Mouse (Mus musculus) forebrain, embryonic 12.5 days (tissue): ENCODE results near the gene Aacs. TPM values are rescaled to one million over a fixed set of nuclear protein-coding genes. Genes with fewer than 3 reads are reported as not detected.
A peak's percentile ranks its signal among the peaks of the same experiment; 100 is the strongest.
"Not testable (repeated sequence)": the region's sequence is repeated elsewhere in the genome, so short reads cannot be mapped to it uniquely, and the experiment has no call there.

Experiments
- ATAC-seq: fragments of 200-750 bp; cut with Nextera tagmentation; 2 replicates; pipeline ENCODE4 v1.8.0; 2017; ENCODE audit warnings: moderate TSS enrichment; ENCODE audit not compliant: low FRiP score
- H3K27ac ChIP-seq: fragments of 300-500 bp; sonication (generic); 2 replicates; pipeline ENCODE4 v1.5.1; 2016; ENCODE audit warnings: mild to moderate bottlenecking
- H3K27me3 ChIP-seq: fragments of 300-500 bp; sonication (generic); 2 replicates; pipeline ENCODE4 v1.6.1; 2016; ENCODE audit warnings: mild to moderate bottlenecking
- H3K36me3 ChIP-seq: fragments of 300-500 bp; sonication (generic); replicated peaks from 2 replicates; pipeline ENCODE4 v1.6.1; 2016; ENCODE audit warnings: mild to moderate bottlenecking
- H3K4me1 ChIP-seq: fragments of 300-500 bp; sonication (generic); 2 replicates; pipeline ENCODE4 v1.6.1; 2016
- H3K4me2 ChIP-seq: fragments of 300-500 bp; sonication (generic); 2 replicates; pipeline ENCODE4 v1.6.1; 2016; ENCODE audit warnings: mild to moderate bottlenecking, moderate library complexity
- H3K4me3 ChIP-seq: fragments of 300-500 bp; sonication (generic); replicated peaks from 2 replicates; pipeline ENCODE4 v1.5.1; 2016; ENCODE audit warnings: mild to moderate bottlenecking
- H3K9ac ChIP-seq: fragments of 300-500 bp; sonication (generic); 2 replicates; pipeline ENCODE4 v1.6.1; 2016; ENCODE audit warnings: mild to moderate bottlenecking
- H3K9me3 ChIP-seq: fragments of 300-500 bp; sonication (generic); 2 replicates; pipeline ENCODE4 v1.6.1; 2016
- WGBS: fragments of 180-500 bp; shearing (Covaris S2); methylation state at CpG from one replicate; pipeline ENCODE4 v1.1.7; 2016; 5-methylcytosine and 5-hydroxymethylcytosine counted together
- polyA plus RNA-seq: library from polyadenylated mRNA; unstranded; fragments of >200 nt; fragmentation: Nextera tagmentation; extraction: Ambion mirVana; gene quantifications from 2 replicates; pipeline ENCODE4 v1.2.1, GENCODE M21; 2016

The Aacs gene
- 54.8 and 62.3 TPM in 2 replicates for polyA plus RNA-seq

GRCm38 (mm10) chr5:125475601-125476285, at the start of gene Aacs:
TSS of gene Aacs (plus strand) at chr5:125475814.
- peak within 1 kb of the TSS; percentile 91 for H3K4me2 ChIP-seq
- under 1% methylated on average over 60 of the region's 60 CpGs for WGBS
- peak; percentile 92 for ATAC-seq

GRCm38 (mm10) chr5:125426343-125426742, 49.3 kb upstream of the Aacs start:
- H3K4me2 ChIP-seq, result no peak overlapping the region
- H3K36me3 ChIP-seq, result peaks cover 100% of the 10 kb centered on the region
- no peaks in the 10 kb centered on the region for H3K9me3 ChIP-seq
- H3K4me1 ChIP-seq, result no peaks in the 10 kb centered on the region
- no peak overlapping the region for H3K4me3 ChIP-seq
- no peaks in the 10 kb centered on the region for H3K27me3 ChIP-seq
- no peak overlapping the region for H3K9ac ChIP-seq
- WGBS, result 92% methylated on average over 10 of the region's 10 CpGs
- ATAC-seq, result no peak
- H3K27ac ChIP-seq, result no peak overlapping the region

More at GRCm38 (mm10) chr5:125475601-125476285, at the start of gene Aacs:
- Histone ChIP-seq H3K4me3 (peak within 1 kb of the TSS; percentile 83), H3K9me3 (no peaks in the 10 kb centered on the region), H3K27ac (peak within 1 kb of the TSS; percentile 78), H3K9ac (peak within 1 kb of the TSS; percentile 80), H3K36me3 (peaks cover 6% of the 10 kb centered on the region; the same call in 1 of the 2 replicates), H3K27me3 (no peaks in the 10 kb centered on the region), H3K4me1 (peaks cover 38% of the 10 kb centered on the region)

GRCm38 (mm10) chr5:125432324-125432723, 43.3 kb upstream of the Aacs start:
- H3K27me3 ChIP-seq, H3K4me3 ChIP-seq, ATAC-seq, H3K27ac ChIP-seq, H3K9me3 ChIP-seq: not testable (repeated sequence)
- WGBS, result 92% methylated on average over 2 of the region's 2 CpGs
- H3K4me1 ChIP-seq, result peaks cover 12% of the 10 kb centered on the region
- peaks cover 46% of the 10 kb centered on the region for H3K36me3 ChIP-seq
- 0 out of 2 replicates have a peak overlapping the region, but pooled peaks have one; percentile 82 for H3K9ac ChIP-seq
- peak overlapping the region; percentile 86 for H3K4me2 ChIP-seq

DNA sequence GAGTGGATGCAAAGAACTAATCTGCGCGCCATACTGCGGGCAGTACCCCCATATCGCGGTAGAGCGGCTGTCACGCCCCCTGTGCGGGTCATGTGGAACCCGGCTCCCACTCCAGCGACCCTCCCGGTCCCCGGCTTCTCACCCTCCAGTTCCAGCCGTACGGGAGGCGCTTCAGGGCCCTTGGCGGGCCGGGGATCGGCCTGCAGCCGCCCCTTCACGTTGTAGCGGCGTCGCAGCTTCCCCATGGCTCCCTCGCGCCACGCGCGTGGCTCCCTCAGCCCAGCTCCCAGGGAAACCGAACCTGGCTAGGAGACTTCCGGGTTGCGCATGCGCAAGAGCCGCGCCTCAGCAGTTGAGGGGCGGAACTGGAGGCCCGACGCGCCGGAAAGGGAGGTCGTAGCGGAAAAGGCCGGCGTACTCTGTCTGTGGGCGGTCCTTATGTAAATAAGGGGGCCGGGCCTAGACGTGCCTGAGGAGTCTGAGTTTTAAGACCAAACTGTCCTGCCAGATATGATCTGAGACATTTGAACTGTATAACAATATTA, 41.7 kb upstream of the Aacs start, which contains the start of gene Dhx37:
Dhx37 (minus strand) TSS at position 329 of the 545 bp plus-strand sequence.
- Histone ChIP-seq H3K27me3 (0 out of 2 replicates have a peak, but pooled peaks cover 3% of the 10 kb centered on the region), H3K4me3 (peak within 1 kb of the TSS; percentile 77), H3K27ac (peak within 1 kb of the TSS; percentile 47; the same call in 1 of the 2 replicates), H3K4me2 (peak within 1 kb of the TSS; percentile 86), H3K9ac (peak within 1 kb of the TSS; percentile 82), H3K4me1 (peaks cover 12% of the 10 kb centered on the region), H3K36me3 (peaks cover 31% of the 10 kb centered on the region), H3K9me3 (no peaks in the 10 kb centered on the region)
- WGBS, result under 1% methylated on average over 46 of the region's 46 CpGs
- peak; percentile 98 for ATAC-seq

DNA sequence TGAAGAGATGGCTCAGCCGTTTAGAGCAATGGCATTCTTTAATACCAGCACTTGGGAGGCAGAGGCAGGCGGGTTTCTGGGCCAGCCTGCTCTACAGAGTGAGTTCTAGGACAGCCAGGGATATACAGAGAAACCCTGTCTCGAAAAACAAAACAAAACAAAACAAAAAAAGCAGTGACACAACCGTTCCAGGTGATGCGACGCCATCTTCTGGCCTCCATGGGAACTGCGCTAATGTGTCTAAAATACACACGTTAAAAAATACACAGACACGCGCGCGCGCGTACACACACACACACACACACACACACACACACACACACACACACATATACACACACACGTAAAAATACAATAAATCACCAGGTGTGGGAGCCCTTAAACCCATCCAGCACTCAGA, 41.3 kb upstream of the Aacs start:
- 60% methylated on average over 15 of the region's 15 CpGs for WGBS
- not testable (repeated sequence) for H3K9me3 ChIP-seq, H3K27ac ChIP-seq, H3K9ac ChIP-seq, H3K27me3 ChIP-seq, ATAC-seq
- H3K36me3 ChIP-seq, result peaks cover 26% of the 10 kb centered on the region
- H3K4me1 ChIP-seq, result peaks cover 12% of the 10 kb centered on the region
- H3K4me2 ChIP-seq, result peak overlapping the region; percentile 86
- peak overlapping the region; percentile 77 for H3K4me3 ChIP-seq

GRCm38 (mm10) chr5:125440583-125441233, 34.9 kb upstream of the Aacs start:
- 6% methylated on average over 7 of the region's 7 CpGs for WGBS
- H3K4me2 ChIP-seq, result peak overlapping the region; percentile 79
- H3K27ac ChIP-seq, result 0 out of 2 replicates have a peak overlapping the region, but pooled peaks have one; percentile 19
- no peaks in the 10 kb centered on the region for H3K9me3 ChIP-seq
- peaks cover 16% of the 10 kb centered on the region for H3K4me1 ChIP-seq
- H3K4me3 ChIP-seq, result peak overlapping the region; percentile 93
- no peak for ATAC-seq
- peak overlapping the region; percentile 81 for H3K9ac ChIP-seq
- peaks cover 7% of the 10 kb centered on the region for H3K36me3 ChIP-seq
- 0 out of 2 replicates have a peak, but pooled peaks cover 3% of the 10 kb centered on the region for H3K27me3 ChIP-seq

- WGBS, result under 1% methylated on average over 72 of the region's 97 CpGs
Measured at GRCm38 (mm10) chr5:125441234-125442114, 34.1 kb upstream of the Aacs start, which contains the start of gene Bri3bp. TSS of gene Bri3bp (plus strand) at chr5:125441568.

GRCm38 (mm10) chr5:125442136-125442995, 33.2 kb upstream of the Aacs start:
- Histone ChIP-seq H3K4me2 (peak overlapping the region; percentile 79), H3K36me3 (peaks cover 7% of the 10 kb centered on the region), H3K9me3 (no peaks in the 10 kb centered on the region), H3K4me3 (peak overlapping the region; percentile 93), H3K9ac (peak overlapping the region; percentile 81), H3K27ac (peak overlapping the region; percentile 79), H3K27me3 (0 out of 2 replicates have a peak, but pooled peaks cover 3% of the 10 kb centered on the region), H3K4me1 (peaks cover 25% of the 10 kb centered on the region)
- 24% methylated on average over 27 of the region's 27 CpGs for WGBS
- no peak for ATAC-seq

More at GRCm38 (mm10) chr5:125441234-125442114, 34.1 kb upstream of the Aacs start, which contains the start of gene Bri3bp:
- Histone ChIP-seq H3K4me1 (peaks cover 23% of the 10 kb centered on the region), H3K9me3 (no peaks in the 10 kb centered on the region), H3K36me3 (peaks cover 7% of the 10 kb centered on the region), H3K4me2 (peak within 1 kb of the TSS; percentile 79), H3K27ac (peak within 1 kb of the TSS; percentile 79), H3K9ac (peak within 1 kb of the TSS; percentile 81), H3K27me3 (0 out of 2 replicates have a peak, but pooled peaks cover 3% of the 10 kb centered on the region), H3K4me3 (peak within 1 kb of the TSS; percentile 93)
- ATAC-seq, result peak; percentile 94

DNA sequence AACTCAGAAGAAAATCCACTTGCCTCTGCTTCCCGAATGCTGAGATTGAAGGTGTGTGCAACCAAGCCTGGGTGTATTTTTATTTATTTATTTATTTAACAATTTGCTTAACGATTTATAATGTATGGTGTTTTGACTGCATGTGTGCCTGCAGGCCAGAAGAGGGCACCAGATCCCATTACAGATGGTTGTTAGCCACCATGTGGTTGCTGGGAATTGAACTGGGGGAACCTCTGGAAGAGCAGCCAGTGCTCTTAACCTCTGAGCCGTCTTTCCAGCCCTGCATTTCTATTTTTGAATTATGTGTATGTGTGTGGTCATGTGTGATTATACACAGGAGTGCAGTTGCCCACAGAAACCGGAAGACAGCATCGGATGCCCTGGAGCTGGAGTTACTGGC, 32.3 kb upstream of the Aacs start:
- no peak overlapping the region for H3K4me2 ChIP-seq
- no peak for ATAC-seq
- peaks cover 7% of the 10 kb centered on the region for H3K36me3 ChIP-seq
- WGBS, result 92% methylated on average over 5 of the region's 5 CpGs
- no peak overlapping the region for H3K9ac ChIP-seq
- no peak overlapping the region for H3K4me3 ChIP-seq
- H3K27ac ChIP-seq, result no peak overlapping the region
- peaks cover 25% of the 10 kb centered on the region for H3K4me1 ChIP-seq
- H3K27me3 ChIP-seq, result 0 out of 2 replicates have a peak, but pooled peaks cover 3% of the 10 kb centered on the region
- H3K9me3 ChIP-seq, result no peaks in the 10 kb centered on the region

- 88% methylated on average over 3 of the region's 3 CpGs for WGBS
- H3K4me2 ChIP-seq, result no peak overlapping the region
- no peak overlapping the region for H3K27ac ChIP-seq
- H3K9ac ChIP-seq, result no peak overlapping the region
- no peak for ATAC-seq
- peaks cover 25% of the 10 kb centered on the region for H3K4me1 ChIP-seq
- peaks cover 7% of the 10 kb centered on the region for H3K36me3 ChIP-seq
- no peak overlapping the region for H3K4me3 ChIP-seq
- no peaks in the 10 kb centered on the region for H3K27me3 ChIP-seq
- no peaks in the 10 kb centered on the region for H3K9me3 ChIP-seq
Measured at GRCm38 (mm10) chr5:125443915-125444314, 31.7 kb upstream of the Aacs start.

GRCm38 (mm10) chr5:125444554-125444953, 31.1 kb upstream of the Aacs start:
- Histone ChIP-seq H3K36me3 (peaks cover 7% of the 10 kb centered on the region), H3K4me3 (no peak overlapping the region), H3K9ac (no peak overlapping the region), H3K4me1 (peaks cover 25% of the 10 kb centered on the region), H3K9me3 (no peaks in the 10 kb centered on the region), H3K27ac (no peak overlapping the region), H3K4me2 (no peak overlapping the region), H3K27me3 (no peaks in the 10 kb centered on the region)
- WGBS, result 85% methylated on average over 4 of the region's 4 CpGs
- ATAC-seq, result no peak
